Mouse (Mus musculus) neural tube, embryonic 15.5 days (tissue): ENCODE measurements around the gene Uchl1. TPM values are rescaled to one million over a fixed set of nuclear protein-coding genes. Genes with fewer than 3 reads are reported as not detected.

Experiments used
- ATAC-seq: fragments of 200-750 bp; cut with Nextera tagmentation; 2 replicates; pipeline ENCODE4 v1.8.0; 2017; ENCODE audit warnings: mild to moderate bottlenecking, moderate TSS enrichment, moderate library complexity; ENCODE audit not compliant: low FRiP score
- H3K27ac ChIP-seq: fragments of 300-500 bp; sonication (generic); replicated peaks from 2 replicates; pipeline ENCODE4 v1.5.1; 2015; ENCODE audit warnings: mild to moderate bottlenecking, inconsistent platforms
- H3K27me3 ChIP-seq: fragments of 300-500 bp; sonication (generic); replicated peaks from 2 replicates; pipeline ENCODE4 v1.6.1; 2015; ENCODE audit warnings: inconsistent platforms
- H3K36me3 ChIP-seq: fragments of 300-500 bp; sonication (generic); 2 replicates; pipeline ENCODE4 v1.6.1; 2015; ENCODE audit warnings: inconsistent platforms
- H3K4me1 ChIP-seq: fragments of 300-500 bp; sonication (generic); 2 replicates; pipeline ENCODE4 v1.6.1; 2015; ENCODE audit warnings: inconsistent platforms
- H3K4me2 ChIP-seq: fragments of 300-500 bp; sonication (generic); 2 replicates; pipeline ENCODE4 v1.6.1; 2015; ENCODE audit warnings: inconsistent platforms, mild to moderate bottlenecking, moderate library complexity
- H3K4me3 ChIP-seq: fragments of 300-500 bp; sonication (generic); replicated peaks from 2 replicates; pipeline ENCODE4 v1.5.1; 2015; ENCODE audit warnings: mild to moderate bottlenecking, inconsistent platforms
- H3K9ac ChIP-seq: fragments of 300-500 bp; sonication (generic); replicated peaks from 2 replicates; pipeline ENCODE4 v1.6.1; 2015; ENCODE audit warnings: mild to moderate bottlenecking, inconsistent platforms
- H3K9me3 ChIP-seq: fragments of 300-500 bp; sonication (generic); replicated peaks from 2 replicates; pipeline ENCODE4 v1.6.1; 2016; ENCODE audit warnings: inconsistent platforms
- WGBS: fragments of 180-500 bp; shearing (Covaris S2); methylation state at CpG from one replicate; pipeline ENCODE4 v1.1.7; 2015; ENCODE audit warnings: mixed read lengths; 5-methylcytosine and 5-hydroxymethylcytosine counted together
- polyA plus RNA-seq: library from polyadenylated mRNA; unstranded; fragments of >200 nt; fragmentation: Nextera tagmentation; extraction: Ambion mirVana; gene quantifications from 2 replicates; pipeline ENCODE4 v1.2.1, GENCODE M21; 2015

Gene Uchl1
- polyA plus RNA-seq, 1 experiment from 2014 or later, result 1,502 TPM

DNA sequence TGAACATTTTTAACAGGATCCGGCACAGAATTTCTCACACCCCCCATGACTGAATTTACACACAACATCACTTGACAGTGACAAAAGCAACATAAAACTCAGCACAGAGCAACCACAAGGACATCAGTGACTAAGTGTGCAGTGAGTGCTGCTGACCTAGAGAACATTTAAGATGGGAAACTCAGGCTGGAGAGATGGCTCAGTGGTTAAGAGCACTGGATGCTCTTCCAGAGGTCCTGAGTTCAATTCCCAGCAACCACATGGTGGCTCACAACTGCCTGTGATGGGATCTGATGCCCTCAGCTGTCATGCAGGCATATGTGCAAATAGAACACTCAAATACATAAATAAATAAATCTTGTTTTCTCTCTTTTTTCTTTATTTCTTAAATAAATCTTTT, 57.7 kb downstream of the Uchl1 start:
- WGBS, result 94% methylated on average over 1 of the region's 1 CpGs
- no peaks in the 10 kb centered on the region for H3K36me3 ChIP-seq
- no peaks in the 10 kb centered on the region for H3K27me3 ChIP-seq
- H3K4me1 ChIP-seq, result peaks cover 10% of the 10 kb centered on the region
- H3K4me3 ChIP-seq, result no peak overlapping the region
- H3K9me3 ChIP-seq, result no peaks in the 10 kb centered on the region
- no peak for ATAC-seq
- H3K27ac ChIP-seq, result no peak overlapping the region
- no peak overlapping the region for H3K9ac ChIP-seq
- H3K4me2 ChIP-seq, result no peak overlapping the region

Other genes starting within 250 kb of the Uchl1 start
- gene Apbb2, start 57.3 kb upstream of the Uchl1 start, polyA plus RNA-seq, result 98.8 and 118 TPM in 2 replicates
- 62.0 and 63.7 TPM in 2 replicates for gene Limch1, start 69.7 kb downstream of the Uchl1 start, polyA plus RNA-seq